Mouse (Mus musculus): ENCODE results near the gene Stoml3. TPM values are rescaled to one million over a fixed set of nuclear protein-coding genes. Genes with fewer than 3 reads are reported as not detected.

Stoml3 gene
- total RNA-seq (2014; rRNA removed) = 0.07 TPM in 1 of 2 replicates, not detected in the other
- polyA plus RNA-seq (2015; fragmentation: Nextera tagmentation; extraction: Ambion mirVana) = not detected in 2 replicates

DNA sequence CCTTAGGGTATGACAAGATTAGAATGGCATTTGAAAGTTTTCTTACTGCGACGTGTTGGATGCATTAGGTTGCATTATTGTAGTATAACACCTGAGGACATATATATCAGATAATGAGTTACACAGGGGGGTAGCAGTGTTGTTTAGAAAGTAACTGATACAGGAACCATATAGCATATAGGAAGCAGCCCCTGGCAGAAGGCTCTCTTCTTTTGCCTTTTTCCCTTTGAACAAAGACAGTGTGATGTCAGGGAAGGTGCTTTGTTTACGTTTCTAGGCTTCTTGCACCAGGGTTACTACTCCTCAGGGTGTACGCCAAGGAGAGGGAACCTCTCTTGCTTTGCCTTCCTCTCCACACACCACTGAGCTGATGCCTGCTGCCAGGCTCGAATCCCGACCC, at the start of gene Stoml3:
Gene Stoml3, plus strand, starts transcription at position 301 of the 400 bp plus-strand sequence.
- Histone ChIP-seq H3K4me3 (ENCODE audit: low read length) (no peak within 1 kb of the TSS), H3K4me1 (ENCODE audit: insufficient read depth, low read length) (no peaks in the 10 kb centered on the region), H3K36me3 (ENCODE audit: insufficient read depth, low read length) (no peaks in the 10 kb centered on the region), H3K9ac (replicated peaks; ENCODE audit: low read length) (no peak within 1 kb of the TSS), H3K4me2 (ENCODE audit: low read depth, low read length) (no peak within 1 kb of the TSS), H3K27ac (no peak within 1 kb of the TSS), H3K27me3 (ENCODE audit: insufficient read depth, low read length) (no peaks in the 10 kb centered on the region), H3K9me3 (ENCODE audit: low read length) (no peaks in the 10 kb centered on the region)
- no peak for TF ChIP-seq CTCF (IDR thresholded peaks at IDR 0.05; ENCODE audit: low read depth)
- DNase-seq (ENCODE audit: low spot score) (no peak), ATAC-seq (no peak)
- WGBS = 74% methylated on average over 6 of the region's 6 CpGs

GRCm38 (mm10) chr3:53445540-53445939, 42.9 kb upstream of the Stoml3 start:
- Histone ChIP-seq H3K4me2 (ENCODE audit: low read depth, low read length) (no peak overlapping the region), H3K36me3 (ENCODE audit: insufficient read depth, low read length) (peaks cover 4% of the 10 kb centered on the region; the same call in 1 of the 2 replicates), H3K4me1 (ENCODE audit: insufficient read depth, low read length) (no peaks in the 10 kb centered on the region), H3K27me3 (ENCODE audit: insufficient read depth, low read length) (no peaks in the 10 kb centered on the region), H3K9me3 (ENCODE audit: low read length) (no peaks in the 10 kb centered on the region), H3K9ac (replicated peaks; ENCODE audit: low read length) (no peak overlapping the region), H3K27ac (no peak overlapping the region), H3K4me3 (ENCODE audit: low read length) (no peak overlapping the region)
- WGBS = 33% methylated on average over 5 of the region's 5 CpGs
- peak; percentile 82 for ATAC-seq
- TF ChIP-seq CTCF (IDR thresholded peaks at IDR 0.05; ENCODE audit: low read depth) = no peak
- DNase-seq (ENCODE audit: low spot score) = peak; percentile 56

DNA sequence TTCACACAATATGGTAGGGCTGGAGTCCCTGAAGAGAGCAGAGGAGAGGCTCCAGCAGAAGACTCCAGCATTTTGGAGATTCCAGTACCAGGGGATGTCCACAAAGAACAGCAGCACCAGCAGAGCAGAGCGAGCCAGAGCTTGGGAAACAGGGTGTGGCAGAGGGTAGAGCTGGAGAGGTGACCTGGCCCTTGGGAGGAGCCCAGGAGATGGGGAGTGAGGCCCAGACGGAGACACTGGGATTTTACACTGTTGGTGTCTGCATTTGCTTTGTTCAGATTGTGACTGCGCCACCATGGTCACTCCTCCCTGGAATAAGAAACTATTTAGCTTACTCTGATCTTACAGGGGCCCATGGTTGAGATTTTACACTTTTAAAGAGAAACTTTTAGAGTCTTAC, 41.7 kb upstream of the Stoml3 start:
- H3K27ac ChIP-seq = no peak overlapping the region
- no peak for TF ChIP-seq CTCF (IDR thresholded peaks at IDR 0.05; ENCODE audit: low read depth)
- no peaks in the 10 kb centered on the region for H3K27me3 ChIP-seq (ENCODE audit: insufficient read depth, low read length)
- DNase-seq (ENCODE audit: low spot score) (no peak), ATAC-seq (no peak)
- peaks cover 16% of the 10 kb centered on the region for H3K36me3 ChIP-seq (ENCODE audit: insufficient read depth, low read length)
- 91% methylated on average over 3 of the region's 3 CpGs for WGBS
- H3K4me3 ChIP-seq (ENCODE audit: low read length) = no peak overlapping the region
- no peaks in the 10 kb centered on the region for H3K4me1 ChIP-seq (ENCODE audit: insufficient read depth, low read length)
- no peak overlapping the region for H3K9ac ChIP-seq (replicated peaks; ENCODE audit: low read length)
- H3K9me3 ChIP-seq (ENCODE audit: low read length) = no peaks in the 10 kb centered on the region
- no peak overlapping the region for H3K4me2 ChIP-seq (ENCODE audit: low read depth, low read length)

DNA sequence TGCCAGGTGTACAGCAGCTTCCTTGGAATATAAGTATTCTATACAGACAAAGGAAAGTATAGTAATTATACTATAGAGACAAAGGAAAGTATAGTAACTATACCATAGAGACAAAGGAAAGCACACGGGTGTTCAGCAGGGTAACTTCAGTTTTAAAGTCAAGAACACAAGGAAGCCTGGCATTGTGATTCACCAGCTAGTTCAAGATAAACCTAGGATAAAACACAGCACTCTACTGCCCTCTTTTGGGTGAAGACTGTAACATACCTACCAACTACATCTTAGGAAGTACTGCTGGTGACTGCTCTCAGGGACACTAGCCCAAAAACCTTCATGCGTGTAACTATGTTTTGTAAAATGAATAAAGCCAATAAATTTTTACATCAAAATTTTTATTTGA, 40.2 kb upstream of the Stoml3 start:
- H3K9me3 ChIP-seq (ENCODE audit: low read length) = no peaks in the 10 kb centered on the region
- ATAC-seq = peak; percentile 53

GRCm38 (mm10) chr3:53450666-53451065, 37.8 kb upstream of the Stoml3 start:
- TF ChIP-seq CTCF (IDR thresholded peaks at IDR 0.05; ENCODE audit: low read depth) = no peak
- no peaks in the 10 kb centered on the region for H3K9me3 ChIP-seq (ENCODE audit: low read length)
- H3K4me1 ChIP-seq (ENCODE audit: insufficient read depth, low read length) = no peaks in the 10 kb centered on the region
- no peak for ATAC-seq
- 88% methylated on average over 11 of the region's 11 CpGs for WGBS
- no peak overlapping the region for H3K27ac ChIP-seq
- H3K4me2 ChIP-seq (ENCODE audit: low read depth, low read length) = no peak overlapping the region
- DNase-seq (ENCODE audit: low spot score) = no peak
- H3K4me3 ChIP-seq (ENCODE audit: low read length) = no peak overlapping the region
- no peaks in the 10 kb centered on the region for H3K27me3 ChIP-seq (ENCODE audit: insufficient read depth, low read length)
- H3K36me3 ChIP-seq (ENCODE audit: insufficient read depth, low read length) = peaks cover 47% of the 10 kb centered on the region
- no peak overlapping the region for H3K9ac ChIP-seq (replicated peaks; ENCODE audit: low read length)

More for the DNA sequence above, 40.2 kb upstream of the Stoml3 start:
- Histone ChIP-seq H3K4me2 (ENCODE audit: low read depth, low read length) (no peak overlapping the region), H3K27me3 (ENCODE audit: insufficient read depth, low read length) (no peaks in the 10 kb centered on the region), H3K9ac (replicated peaks; ENCODE audit: low read length) (no peak overlapping the region), H3K36me3 (ENCODE audit: insufficient read depth, low read length) (peaks cover 27% of the 10 kb centered on the region), H3K27ac (no peak overlapping the region), H3K4me1 (ENCODE audit: insufficient read depth, low read length) (no peaks in the 10 kb centered on the region), H3K4me3 (ENCODE audit: low read length) (no peak overlapping the region)
- WGBS = 19% methylated on average over 2 of the region's 2 CpGs
- peak; percentile 87 for TF ChIP-seq CTCF (IDR thresholded peaks at IDR 0.05; ENCODE audit: low read depth)
- DNase-seq (ENCODE audit: low spot score) = peak; percentile 95

GRCm38 (mm10) chr3:53452351-53452750, 36.1 kb upstream of the Stoml3 start:
- Histone ChIP-seq H3K27me3 (ENCODE audit: insufficient read depth, low read length) (no peaks in the 10 kb centered on the region), H3K4me1 (ENCODE audit: insufficient read depth, low read length) (no peaks in the 10 kb centered on the region), H3K36me3 (ENCODE audit: insufficient read depth, low read length) (peaks cover 63% of the 10 kb centered on the region), H3K4me3 (ENCODE audit: low read length) (no peak overlapping the region), H3K9me3 (ENCODE audit: low read length) (no peaks in the 10 kb centered on the region), H3K27ac (no peak overlapping the region), H3K4me2 (ENCODE audit: low read depth, low read length) (no peak overlapping the region), H3K9ac (replicated peaks; ENCODE audit: low read length) (no peak overlapping the region)
- no peak for DNase-seq (ENCODE audit: low spot score)
- no peak for ATAC-seq
- 96% methylated on average over 10 of the region's 10 CpGs for WGBS
- no peak for TF ChIP-seq CTCF (IDR thresholded peaks at IDR 0.05; ENCODE audit: low read depth)

GRCm38 (mm10) chr3:53453346-53453745, 35.1 kb upstream of the Stoml3 start:
- H3K36me3 ChIP-seq (ENCODE audit: insufficient read depth, low read length) = peaks cover 70% of the 10 kb centered on the region
- DNase-seq (ENCODE audit: low spot score) (no peak), ATAC-seq (no peak)
- 94% methylated on average over 7 of the region's 7 CpGs for WGBS
- TF ChIP-seq CTCF (IDR thresholded peaks at IDR 0.05; ENCODE audit: low read depth) = no peak
- no peaks in the 10 kb centered on the region for H3K9me3 ChIP-seq (ENCODE audit: low read length)
- no peak overlapping the region for H3K9ac ChIP-seq (replicated peaks; ENCODE audit: low read length)
- H3K4me1 ChIP-seq (ENCODE audit: insufficient read depth, low read length) = no peaks in the 10 kb centered on the region
- no peaks in the 10 kb centered on the region for H3K27me3 ChIP-seq (ENCODE audit: insufficient read depth, low read length)
- no peak overlapping the region for H3K4me3 ChIP-seq (ENCODE audit: low read length)
- H3K4me2 ChIP-seq (ENCODE audit: low read depth, low read length) = no peak overlapping the region
- no peak overlapping the region for H3K27ac ChIP-seq

All from hindbrain, postnatal 0 days (tissue).